Mouse (Mus musculus) heart, embryonic 16.5 days (tissue): ENCODE measurements around the gene Dock2. TPM values are rescaled to one million over a fixed set of nuclear protein-coding genes. Genes with fewer than 3 reads are reported as not detected.

Experiments
- ATAC-seq: fragments of 200-750 bp; cut with Nextera tagmentation; replicated peaks from 2 replicates; pipeline ENCODE4 v1.8.0; 2017; ENCODE audit warnings: moderate number of reproducible peaks; ENCODE audit not compliant: insufficient read depth, low FRiP score; ENCODE audit errors: extremely low read depth
- H3K27ac ChIP-seq: fragments of 300-500 bp; sonication (generic); 2 replicates; pipeline ENCODE4 v1.5.1; 2014; ENCODE audit warnings: mild to moderate bottlenecking, low read length, control low read depth, moderate library complexity
- H3K27me3 ChIP-seq: fragments of 300-500 bp; sonication (generic); 2 replicates; pipeline ENCODE4 v1.6.1; 2014; ENCODE audit warnings: low read length, mixed read lengths; ENCODE audit not compliant: control insufficient read depth, insufficient read depth
- H3K36me3 ChIP-seq: fragments of 300-500 bp; sonication (generic); 2 replicates; pipeline ENCODE4 v1.6.1; 2014; ENCODE audit not compliant: control insufficient read depth, insufficient read depth
- H3K4me1 ChIP-seq: fragments of 300-500 bp; sonication (generic); 2 replicates; pipeline ENCODE4 v1.6.1; 2014; ENCODE audit warnings: low read length, mixed read lengths; ENCODE audit not compliant: control insufficient read depth, insufficient read depth
- H3K4me2 ChIP-seq: fragments of 300-500 bp; sonication (generic); 2 replicates; pipeline ENCODE4 v1.6.1; 2014; ENCODE audit warnings: low read depth, mild to moderate bottlenecking, control low read depth, low read length
- H3K4me3 ChIP-seq: fragments of 300-500 bp; sonication (generic); 2 replicates; pipeline ENCODE4 v1.5.1; 2014; ENCODE audit warnings: mild to moderate bottlenecking, control low read depth, low read length
- H3K9ac ChIP-seq: fragments of 300-500 bp; sonication (generic); 2 replicates; pipeline ENCODE4 v1.6.1; 2014; ENCODE audit warnings: low read length, control low read depth
- H3K9me3 ChIP-seq: fragments of 300-500 bp; sonication (generic); replicated peaks from 2 replicates; pipeline ENCODE4 v1.6.1; 2016; ENCODE audit warnings: low read length; ENCODE audit not compliant: control insufficient read depth
- WGBS: fragments of 180-500 bp; shearing (Covaris S2); extraction: QIAGEN DNeasy Blood & Tissue Kit; methylation state at CpG from one replicate; pipeline ENCODE4 v1.1.7; 2014; 5-methylcytosine and 5-hydroxymethylcytosine counted together
- polyA plus RNA-seq: library from polyadenylated mRNA; unstranded; fragments of >200 nt; fragmentation: Nextera tagmentation; extraction: Ambion mirVana; gene quantifications from 2 replicates; pipeline ENCODE4 v1.2.1, GENCODE M21; 2015

Gene Dock2
- polyA plus RNA-seq, 1 experiment from 2014 or later, result 5.3 TPM

DNA sequence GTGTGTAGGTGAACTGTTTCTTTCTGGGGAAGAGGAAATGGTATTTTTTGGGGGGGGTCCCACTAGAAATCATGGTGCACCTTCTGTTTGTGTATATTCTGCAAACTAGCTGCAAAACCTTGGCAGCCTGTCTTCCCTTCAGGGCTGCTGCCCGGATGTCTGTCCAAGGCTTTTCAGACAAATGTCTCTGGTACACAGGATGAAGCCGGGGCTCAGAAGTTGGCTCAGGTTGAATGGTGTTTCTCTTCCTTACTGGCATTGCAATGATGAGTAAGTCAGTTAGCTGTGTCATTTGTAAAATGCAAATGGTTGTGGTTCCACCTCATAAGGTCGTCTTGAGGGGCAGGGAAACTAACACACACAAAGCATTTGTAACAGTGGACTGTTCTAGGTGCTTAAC, 477.5 kb downstream of the Dock2 start:
- 67% methylated on average over 3 of the region's 3 CpGs for WGBS
- Histone ChIP-seq H3K36me3 (no peaks in the 10 kb centered on the region), H3K27me3 (0 out of 2 replicates have a peak, but pooled peaks cover 3% of the 10 kb centered on the region), H3K4me3 (no peak overlapping the region), H3K4me1 (no peaks in the 10 kb centered on the region), H3K27ac (no peak overlapping the region), H3K9ac (no peak overlapping the region), H3K9me3 (no peaks in the 10 kb centered on the region), H3K4me2 (no peak overlapping the region)
- no peak for ATAC-seq

GRCm38 (mm10) chr11:34300064-34300463, 483.6 kb downstream of the Dock2 start:
- 83% methylated on average over 7 of the region's 7 CpGs for WGBS
- H3K4me2 ChIP-seq, result no peak overlapping the region
- H3K9ac ChIP-seq, result no peak overlapping the region
- no peak overlapping the region for H3K4me3 ChIP-seq
- no peak for ATAC-seq
- no peaks in the 10 kb centered on the region for H3K36me3 ChIP-seq
- peaks cover 3% of the 10 kb centered on the region; the same call in 1 of the 2 replicates for H3K27me3 ChIP-seq
- H3K4me1 ChIP-seq, result no peaks in the 10 kb centered on the region
- H3K27ac ChIP-seq, result no peak overlapping the region
- H3K9me3 ChIP-seq, result no peaks in the 10 kb centered on the region

DNA sequence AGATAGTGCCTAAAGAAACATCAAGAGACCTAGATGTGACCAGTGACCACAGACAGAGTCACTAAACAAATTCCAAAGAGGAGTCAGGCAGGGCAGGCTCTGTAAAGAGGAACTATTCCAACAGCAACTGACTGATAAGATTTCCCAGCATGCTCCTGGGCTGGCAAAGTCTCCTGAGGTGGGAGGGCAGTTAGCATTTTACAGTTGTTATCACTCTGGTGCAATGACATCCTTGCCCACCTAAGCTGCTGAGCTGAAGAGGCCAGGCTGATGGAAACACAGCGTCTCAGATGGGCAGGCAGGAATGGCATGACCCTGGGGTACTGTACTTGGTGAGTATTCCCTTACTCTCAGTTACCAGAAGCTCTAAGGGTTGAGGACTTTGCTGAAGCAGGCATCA, 484.1 kb downstream of the Dock2 start:
- no peak overlapping the region for H3K27ac ChIP-seq
- 67% methylated on average over 1 of the region's 1 CpGs for WGBS
- no peak; the same call in 1 of the 2 replicates for ATAC-seq

GRCm38 (mm10) chr11:34297698-34298378, 485.9 kb downstream of the Dock2 start:
- Histone ChIP-seq H3K4me2 (no peak overlapping the region), H3K4me3 (no peak overlapping the region), H3K27ac (no peak overlapping the region), H3K9ac (no peak overlapping the region), H3K4me1 (no peaks in the 10 kb centered on the region), H3K27me3 (no peaks in the 10 kb centered on the region; the same call in 1 of the 2 replicates), H3K9me3 (no peaks in the 10 kb centered on the region), H3K36me3 (no peaks in the 10 kb centered on the region)
- 84% methylated on average over 5 of the region's 5 CpGs for WGBS
- ATAC-seq, result no peak

More for the DNA sequence above, 484.1 kb downstream of the Dock2 start:
- Histone ChIP-seq H3K27me3 (no peaks in the 10 kb centered on the region; the same call in 1 of the 2 replicates), H3K36me3 (no peaks in the 10 kb centered on the region), H3K4me2 (no peak overlapping the region), H3K4me1 (no peaks in the 10 kb centered on the region), H3K4me3 (no peak overlapping the region), H3K9ac (no peak overlapping the region), H3K9me3 (no peaks in the 10 kb centered on the region)

GRCm38 (mm10) chr11:34291304-34291703, 492.4 kb downstream of the Dock2 start:
- Histone ChIP-seq H3K4me3 (no peak overlapping the region), H3K9ac (no peak overlapping the region), H3K36me3 (no peaks in the 10 kb centered on the region), H3K4me1 (no peaks in the 10 kb centered on the region), H3K27me3 (no peaks in the 10 kb centered on the region), H3K27ac (no peak overlapping the region), H3K9me3 (no peaks in the 10 kb centered on the region), H3K4me2 (no peak overlapping the region)
- WGBS, result 66% methylated on average over 3 of the region's 3 CpGs
- no peak for ATAC-seq

GRCm38 (mm10) chr11:34290708-34291107, 493.0 kb downstream of the Dock2 start:
- 57% methylated on average over 2 of the region's 2 CpGs for WGBS
- Histone ChIP-seq H3K36me3 (no peaks in the 10 kb centered on the region), H3K27ac (no peak overlapping the region), H3K9ac (no peak overlapping the region), H3K27me3 (no peaks in the 10 kb centered on the region), H3K4me2 (no peak overlapping the region), H3K4me1 (no peaks in the 10 kb centered on the region), H3K9me3 (no peaks in the 10 kb centered on the region), H3K4me3 (no peak overlapping the region)
- no peak for ATAC-seq

- 49% methylated on average over 4 of the region's 4 CpGs for WGBS
- H3K27me3 ChIP-seq, result no peaks in the 10 kb centered on the region
- H3K4me2 ChIP-seq, result no peak overlapping the region
- no peak overlapping the region for H3K27ac ChIP-seq
- no peaks in the 10 kb centered on the region for H3K9me3 ChIP-seq
- H3K9ac ChIP-seq, result no peak overlapping the region
- H3K36me3 ChIP-seq, result no peaks in the 10 kb centered on the region
- H3K4me3 ChIP-seq, result no peak overlapping the region
- H3K4me1 ChIP-seq, result no peaks in the 10 kb centered on the region
- ATAC-seq, result no peak
Observed at GRCm38 (mm10) chr11:34290265-34290664, 493.4 kb downstream of the Dock2 start.

- no peak overlapping the region for H3K27ac ChIP-seq
- no peak overlapping the region for H3K9ac ChIP-seq
- H3K27me3 ChIP-seq, result no peaks in the 10 kb centered on the region
- no peak overlapping the region for H3K4me3 ChIP-seq
- no peak overlapping the region for H3K4me2 ChIP-seq
- no peaks in the 10 kb centered on the region for H3K4me1 ChIP-seq
- WGBS, result 57% methylated on average over 13 of the region's 13 CpGs
- ATAC-seq, result no peak
- no peaks in the 10 kb centered on the region for H3K36me3 ChIP-seq
- H3K9me3 ChIP-seq, result no peaks in the 10 kb centered on the region
Observed at GRCm38 (mm10) chr11:34284124-34284808, 499.4 kb downstream of the Dock2 start.

- Histone ChIP-seq H3K36me3 (no peaks in the 10 kb centered on the region), H3K9ac (no peak overlapping the region), H3K9me3 (no peaks in the 10 kb centered on the region), H3K4me2 (no peak overlapping the region), H3K4me1 (no peaks in the 10 kb centered on the region), H3K27ac (no peak overlapping the region), H3K4me3 (no peak overlapping the region), H3K27me3 (no peaks in the 10 kb centered on the region)
- no peak for ATAC-seq
- 74% methylated on average over 3 of the region's 3 CpGs for WGBS
Observed at GRCm38 (mm10) chr11:34277047-34277445, 506.6 kb downstream of the Dock2 start.
